Mouse (Mus musculus) olfactory bulb, adult 2 months (tissue): ENCODE data around the gene Serac1. TPM values are rescaled to one million over a fixed set of nuclear protein-coding genes. Genes with fewer than 3 reads are reported as not detected.
A peak's percentile ranks its signal among the peaks of the same experiment; 100 is the strongest.

ENCODE experiments used
- H3K27ac ChIP-seq: fragments of 200-500 bp; 2 replicates; pipeline ENCODE4 v1.5.1; 2012; ENCODE audit warnings: low read depth, low read length; ENCODE audit not compliant: insufficient read depth
- H3K4me1 ChIP-seq: fragments of 200-500 bp; 2 replicates; pipeline ENCODE4 v1.6.1; 2012; ENCODE audit warnings: low read length; ENCODE audit not compliant: control insufficient read depth, insufficient read depth
- H3K4me3 ChIP-seq: fragments of 200-500 bp; 2 replicates; pipeline ENCODE4 v1.5.1; 2012; ENCODE audit warnings: mild to moderate bottlenecking, low read depth, low read length, moderate library complexity; ENCODE audit not compliant: insufficient read depth
- CTCF ChIP-seq: fragments of 200-500 bp; IDR thresholded peaks from 2 replicates; pipeline ENCODE4 v1.5.1; 2012; ENCODE audit warnings: low read depth, mild to moderate bottlenecking, low read length, moderate library complexity; ENCODE audit not compliant: insufficient read depth
- POLR2A ChIP-seq: fragments of 200-500 bp; IDR thresholded peaks from 2 replicates; pipeline ENCODE4 v1.6.1; 2012; ENCODE audit warnings: mild to moderate bottlenecking, low read depth, low read length, moderate library complexity; ENCODE audit not compliant: insufficient read depth
- WGBS: fragments of 180-500 bp; shearing (Covaris S2); methylation state at CpG from one replicate; pipeline ENCODE4 v1.1.7; 2018; 5-methylcytosine and 5-hydroxymethylcytosine counted together
- polyA plus RNA-seq: library from polyadenylated mRNA; stranded (reverse); fragments of >200 nt; gene quantifications from 2 replicates; pipeline ENCODE4 v1.2.4, GENCODE M21; 2012; ENCODE audit warnings: low replicate concordance; ENCODE audit not compliant: missing spikeins, insufficient read depth, insufficient read length

The Serac1 gene
- polyA plus RNA-seq, 1 experiment = 202 TPM

- WGBS = 75% methylated on average over 3 of the region's 3 CpGs
- no peak for TF ChIP-seq CTCF
- no peak for TF ChIP-seq POLR2A
These were observed 31.4 kb upstream of the Serac1 start for GRCm38 (mm10) chr17:6110956-6111355.

GRCm38 (mm10) chr17:6108175-6108574 lies 28.6 kb upstream of the Serac1 start:
- H3K27ac ChIP-seq = no peak overlapping the region
- 20% methylated on average over 7 of the region's 7 CpGs for WGBS

More at GRCm38 (mm10) chr17:6110956-6111355, 31.4 kb upstream of the Serac1 start:
- H3K4me1 ChIP-seq = peaks cover 2% of the 10 kb centered on the region; the same call in 1 of the 2 replicates
- H3K27ac ChIP-seq = no peak overlapping the region
- no peak overlapping the region for H3K4me3 ChIP-seq

GRCm38 (mm10) chr17:6107015-6107601 lies 27.6 kb upstream of the Serac1 start:
- WGBS = under 1% methylated on average over 50 of the region's 50 CpGs
- TF ChIP-seq CTCF (no peak), POLR2A (no peak)
- Histone ChIP-seq H3K4me3 (peak overlapping the region; percentile 86), H3K4me1 (peaks cover 2% of the 10 kb centered on the region; the same call in 1 of the 2 replicates), H3K27ac (peak overlapping the region; percentile 52)

More at GRCm38 (mm10) chr17:6108175-6108574, 28.6 kb upstream of the Serac1 start:
- peaks cover 2% of the 10 kb centered on the region; the same call in 1 of the 2 replicates for H3K4me1 ChIP-seq
- H3K4me3 ChIP-seq = peak overlapping the region; percentile 34
- TF ChIP-seq POLR2A = no peak
- no peak for TF ChIP-seq CTCF

- peaks cover 2% of the 10 kb centered on the region; the same call in 1 of the 2 replicates for H3K4me1 ChIP-seq
- peak within 1 kb of the TSS; percentile 100 for H3K4me3 ChIP-seq
- under 1% methylated on average over 54 of the region's 76 CpGs for WGBS
- no peak for TF ChIP-seq CTCF
- peak; percentile 79 for TF ChIP-seq POLR2A
- H3K27ac ChIP-seq = peak within 1 kb of the TSS; percentile 100
These were observed 26.9 kb upstream of the Serac1 start, which contains the start of gene Tulp4 for GRCm38 (mm10) chr17:6106361-6107014. TSS of gene Tulp4 (plus strand) at chr17:6106437.

- Histone ChIP-seq H3K4me1 (no peaks in the 10 kb centered on the region), H3K4me3 (no peak overlapping the region), H3K27ac (no peak overlapping the region)
- 73% methylated on average over 6 of the region's 6 CpGs for WGBS
- no peak for TF ChIP-seq POLR2A
- no peak for TF ChIP-seq CTCF
These were observed 24.0 kb upstream of the Serac1 start for GRCm38 (mm10) chr17:6103566-6103965.

GRCm38 (mm10) chr17:6102287-6102686 lies 22.7 kb upstream of the Serac1 start:
- 95% methylated on average over 3 of the region's 3 CpGs for WGBS
- TF ChIP-seq POLR2A (no peak), CTCF (no peak)
- no peak overlapping the region for H3K27ac ChIP-seq
- H3K4me3 ChIP-seq = no peak overlapping the region
- no peaks in the 10 kb centered on the region for H3K4me1 ChIP-seq

GRCm38 (mm10) chr17:6097884-6098283 lies 18.3 kb upstream of the Serac1 start:
- no peaks in the 10 kb centered on the region for H3K4me1 ChIP-seq
- TF ChIP-seq CTCF (peak; percentile 58), POLR2A (no peak)
- 22% methylated on average over 4 of the region's 4 CpGs for WGBS
- no peak overlapping the region for H3K27ac ChIP-seq
- H3K4me3 ChIP-seq = no peak overlapping the region

GRCm38 (mm10) chr17:6095579-6095978 lies 16.0 kb upstream of the Serac1 start:
- no peaks in the 10 kb centered on the region for H3K4me1 ChIP-seq
- no peak overlapping the region for H3K4me3 ChIP-seq
- H3K27ac ChIP-seq = no peak overlapping the region
- no peak for TF ChIP-seq CTCF
- no peak for TF ChIP-seq POLR2A

- 80% methylated on average over 6 of the region's 6 CpGs for WGBS
- TF ChIP-seq POLR2A (no peak), CTCF (no peak)
- Histone ChIP-seq H3K4me1 (no peaks in the 10 kb centered on the region), H3K4me3 (no peak overlapping the region), H3K27ac (no peak overlapping the region)
These were observed 12.1 kb upstream of the Serac1 start for GRCm38 (mm10) chr17:6091604-6092003.
